Mouse (Mus musculus) liver, embryonic 12.5 days (tissue): ENCODE results near the gene Gga1. TPM values are rescaled to one million over a fixed set of nuclear protein-coding genes. Genes with fewer than 3 reads are reported as not detected.
A peak's percentile ranks its signal among the peaks of the same experiment; 100 is the strongest.

Experiments used
- ATAC-seq: fragments of 200-750 bp; cut with Nextera tagmentation; 2 replicates; pipeline ENCODE4 v1.8.0; 2017; ENCODE audit warnings: moderate number of reproducible peaks, mild to moderate bottlenecking, moderate library complexity
- H3K27ac ChIP-seq: fragments of 300-500 bp; sonication (generic); 2 replicates; pipeline ENCODE4 v1.5.1; 2016; ENCODE audit warnings: mild to moderate bottlenecking
- H3K27me3 ChIP-seq: fragments of 300-500 bp; sonication (generic); replicated peaks from 2 replicates; pipeline ENCODE4 v1.6.1; 2016; ENCODE audit warnings: mild to moderate bottlenecking, moderate library complexity
- H3K36me3 ChIP-seq: fragments of 300-500 bp; sonication (generic); 2 replicates; pipeline ENCODE4 v1.6.1; 2016; ENCODE audit warnings: mild to moderate bottlenecking, moderate library complexity
- H3K4me1 ChIP-seq: fragments of 300-500 bp; sonication (generic); 2 replicates; pipeline ENCODE4 v1.6.1; 2016
- H3K4me2 ChIP-seq: fragments of 300-500 bp; sonication (generic); 2 replicates; pipeline ENCODE4 v1.6.1; 2016; ENCODE audit warnings: mild to moderate bottlenecking, moderate library complexity
- H3K4me3 ChIP-seq: fragments of 300-500 bp; sonication (generic); 2 replicates; pipeline ENCODE4 v1.5.1; 2016; ENCODE audit warnings: mild to moderate bottlenecking, moderate library complexity
- H3K9ac ChIP-seq: fragments of 300-500 bp; sonication (generic); 2 replicates; pipeline ENCODE4 v1.6.1; 2016; ENCODE audit warnings: mild to moderate bottlenecking, moderate library complexity
- H3K9me3 ChIP-seq: fragments of 300-500 bp; sonication (generic); replicated peaks from 2 replicates; pipeline ENCODE4 v1.6.1; 2016; ENCODE audit warnings: mild to moderate bottlenecking, moderate library complexity
- WGBS: fragments of 180-500 bp; shearing (Covaris S2); methylation state at CpG from one replicate; pipeline ENCODE4 v1.1.7; 2016; ENCODE audit not compliant: insufficient replicate concordance; 5-methylcytosine and 5-hydroxymethylcytosine counted together
- microRNA-seq: library from miRNA; unstranded; fragments of <30 nt; microRNA quantifications from one replicate; pipeline ENCODE4, GENCODE M21; 2017
- polyA plus RNA-seq: library from polyadenylated mRNA; unstranded; fragments of >200 nt; fragmentation: Nextera tagmentation; extraction: Ambion mirVana; gene quantifications from 2 replicates; pipeline ENCODE4 v1.2.1, GENCODE M21; 2016

Gga1 gene
- polyA plus RNA-seq, 1 experiment from 2014 or later: 32.2 TPM

GRCm38 (mm10) chr15:78934784-78935320 lies 57.9 kb downstream of the Gga1 start, which contains the start of gene Nol12:
Gene Nol12, plus strand, starts transcription at chr15:78934933.
- ATAC-seq: peak; percentile 80
- H3K9me3 ChIP-seq: no peaks in the 10 kb centered on the region
- peak within 1 kb of the TSS; percentile 79 for H3K9ac ChIP-seq
- H3K36me3 ChIP-seq: peaks cover 44% of the 10 kb centered on the region
- no peaks in the 10 kb centered on the region for H3K27me3 ChIP-seq
- under 1% methylated on average over 42 of the region's 42 CpGs for WGBS
- H3K4me1 ChIP-seq: peaks cover 61% of the 10 kb centered on the region
- H3K27ac ChIP-seq: peak within 1 kb of the TSS; percentile 82
- H3K4me3 ChIP-seq: peak within 1 kb of the TSS; percentile 70
- H3K4me2 ChIP-seq: peak within 1 kb of the TSS; percentile 79

- no peaks in the 10 kb centered on the region for H3K9me3 ChIP-seq
- H3K4me3 ChIP-seq: peak overlapping the region; percentile 70
- H3K27ac ChIP-seq: peak overlapping the region; percentile 82
- peak overlapping the region; percentile 79 for H3K4me2 ChIP-seq
- peak overlapping the region; percentile 79 for H3K9ac ChIP-seq
- H3K27me3 ChIP-seq: no peaks in the 10 kb centered on the region
- H3K4me1 ChIP-seq: peaks cover 50% of the 10 kb centered on the region
- peak; percentile 71 for ATAC-seq
- H3K36me3 ChIP-seq: peaks cover 52% of the 10 kb centered on the region
- 67% methylated on average over 12 of the region's 12 CpGs for WGBS
These were observed 59.4 kb downstream of the Gga1 start for GRCm38 (mm10) chr15:78936403-78936802.

GRCm38 (mm10) chr15:78937311-78937710 lies 60.3 kb downstream of the Gga1 start:
- Histone ChIP-seq H3K4me3 (no peak overlapping the region), H3K4me1 (peaks cover 47% of the 10 kb centered on the region), H3K9me3 (no peaks in the 10 kb centered on the region), H3K27ac (peak overlapping the region; percentile 82), H3K9ac (no peak overlapping the region), H3K36me3 (peaks cover 60% of the 10 kb centered on the region), H3K27me3 (no peaks in the 10 kb centered on the region), H3K4me2 (peak overlapping the region; percentile 79)
- ATAC-seq: no peak
- WGBS: 90% methylated on average over 10 of the region's 10 CpGs

- Histone ChIP-seq H3K4me2 (no peak overlapping the region), H3K4me3 (no peak overlapping the region), H3K9me3 (no peaks in the 10 kb centered on the region), H3K4me1 (peaks cover 50% of the 10 kb centered on the region), H3K9ac (no peak overlapping the region), H3K27ac (0 out of 2 replicates have a peak overlapping the region, but pooled peaks have one; percentile 82), H3K36me3 (peaks cover 60% of the 10 kb centered on the region), H3K27me3 (no peaks in the 10 kb centered on the region)
- no peak for ATAC-seq
- 98% methylated on average over 2 of the region's 2 CpGs for whole genome bisulfite sequencing
These were observed 61.0 kb downstream of the Gga1 start for GRCm38 (mm10) chr15:78937963-78938362.

GRCm38 (mm10) chr15:78940325-78940724 lies 63.3 kb downstream of the Gga1 start:
- H3K27ac ChIP-seq: no peak overlapping the region
- H3K36me3 ChIP-seq: peaks cover 60% of the 10 kb centered on the region
- H3K4me3 ChIP-seq: no peak overlapping the region
- H3K4me2 ChIP-seq: no peak overlapping the region
- H3K9ac ChIP-seq: no peak overlapping the region
- no peaks in the 10 kb centered on the region; the same call in 1 of the 2 replicates for H3K27me3 ChIP-seq
- no peaks in the 10 kb centered on the region for H3K9me3 ChIP-seq
- H3K4me1 ChIP-seq: peaks cover 42% of the 10 kb centered on the region
- ATAC-seq: no peak
- WGBS: 86% methylated on average over 13 of the region's 13 CpGs

- peaks cover 45% of the 10 kb centered on the region for H3K36me3 ChIP-seq
- peaks cover 23% of the 10 kb centered on the region for H3K27me3 ChIP-seq
- H3K4me3 ChIP-seq: peak overlapping the region; percentile 24; the same call in 1 of the 2 replicates
- H3K27ac ChIP-seq: 0 out of 2 replicates have a peak overlapping the region, but pooled peaks have one; percentile 28
- WGBS: 23% methylated on average over 9 of the region's 9 CpGs
- H3K4me1 ChIP-seq: peaks cover 26% of the 10 kb centered on the region
- H3K9me3 ChIP-seq: no peaks in the 10 kb centered on the region
- peak overlapping the region; percentile 47 for H3K4me2 ChIP-seq
- ATAC-seq: peak; percentile 66
- no peak overlapping the region for H3K9ac ChIP-seq
These were observed 65.7 kb downstream of the Gga1 start for GRCm38 (mm10) chr15:78942663-78943062.

Small RNA genes lying within 50 kb of the gene (microRNA-seq; reads per million reads assigned to microRNA genes)
- gene Mir6955: not detected

Other genes starting within 250 kb of the Gga1 start
- gene Elfn2, start 158.4 kb upstream of the Gga1 start, polyA plus RNA-seq: not detected in 2 replicates
- gene Mfng, start 103.7 kb upstream of the Gga1 start, polyA plus RNA-seq: 11.0 and 11.7 TPM in 2 replicates
- 2.3 and 2.5 TPM in 2 replicates for gene Card10, start 74.1 kb upstream of the Gga1 start, polyA plus RNA-seq
- 17.6 and 18.1 TPM in 2 replicates for gene Cdc42ep1, start 34.6 kb upstream of the Gga1 start, polyA plus RNA-seq
- gene Lgals2, start 21.7 kb upstream of the Gga1 start, polyA plus RNA-seq: 7.0 and 9.5 TPM in 2 replicates
- 0.17 and 0.43 TPM in 2 replicates for gene Gm49510, start 22.5 kb downstream of the Gga1 start, polyA plus RNA-seq
- gene Sh3bp1, start 22.6 kb downstream of the Gga1 start, polyA plus RNA-seq: 34.3 and 39.3 TPM in 2 replicates
- gene Pdxp, start 36.7 kb downstream of the Gga1 start, polyA plus RNA-seq: 17.1 and 17.4 TPM in 2 replicates
- 644 and 660 TPM in 2 replicates for gene Lgals1, start 49.5 kb downstream of the Gga1 start, polyA plus RNA-seq
- 47.9 and 51.6 TPM in 2 replicates for gene Nol12, start 57.7 kb downstream of the Gga1 start, polyA plus RNA-seq
- gene Triobp, start 70.5 kb downstream of the Gga1 start, polyA plus RNA-seq: 21.0 and 26.8 TPM in 2 replicates
- gene H1f0, start 151.3 kb downstream of the Gga1 start, polyA plus RNA-seq: 114 and 122 TPM in 2 replicates
- gene Galr3, start 164.7 kb downstream of the Gga1 start, polyA plus RNA-seq: 0.41 and 0.55 TPM in 2 replicates
- 58.9 and 61.4 TPM in 2 replicates for gene Ankrd54, start 185.7 kb downstream of the Gga1 start, polyA plus RNA-seq
- gene Eif3l, start 198.0 kb downstream of the Gga1 start, polyA plus RNA-seq: 188 and 201 TPM in 2 replicates
- gene Micall1, start 231.7 kb downstream of the Gga1 start, polyA plus RNA-seq: 3.0 and 3.2 TPM in 2 replicates